Mouse (Mus musculus) C2C12 (cell line): ENCODE data around the gene Plk5. TPM values are rescaled to one million over a fixed set of nuclear protein-coding genes. Genes with fewer than 3 reads are reported as not detected.

Experiments
- H3K27me3 ChIP-seq: one replicate; pipeline ENCODE4 v1.6.1; 2011; ENCODE audit not compliant: control insufficient read depth, insufficient read depth, insufficient read length
- H3K36me3 ChIP-seq: one replicate; pipeline ENCODE4 v1.6.1; 2011; ENCODE audit not compliant: control insufficient read depth, insufficient read depth
- H3K4me3 ChIP-seq: one replicate; pipeline ENCODE4 v1.5.1; 2011; ENCODE audit warnings: mild to moderate bottlenecking, control low read depth; ENCODE audit not compliant: poor library complexity, insufficient read depth, severe bottlenecking
- H3K79me2 ChIP-seq: one replicate; pipeline ENCODE4 v1.6.1; 2011; ENCODE audit not compliant: control insufficient read depth, insufficient read depth
- H3K79me3 ChIP-seq: one replicate; pipeline ENCODE4 v1.6.1; 2011; ENCODE audit warnings: low read depth, control low read depth
- H3ac ChIP-seq: one replicate; pipeline ENCODE3; 2011; ENCODE audit warnings: low read depth; ENCODE audit not compliant: control insufficient read depth, insufficient read length
- CEBPB ChIP-seq: IDR thresholded peaks from one replicate; pipeline ENCODE4 v1.6.1; 2011; ENCODE audit warnings: low read depth, mild to moderate bottlenecking, control low read depth, moderate library complexity
- CTCF ChIP-seq: IDR thresholded peaks from one replicate; pipeline ENCODE4 v1.5.1; 2011; ENCODE audit not compliant: control insufficient read depth, insufficient read depth, insufficient read length
- FOSL1 ChIP-seq: IDR thresholded peaks from one replicate; pipeline ENCODE4 v1.8.0; 2011; ENCODE audit warnings: mild to moderate bottlenecking, low read length; ENCODE audit not compliant: poor library complexity, insufficient read depth, severe bottlenecking
- MAX ChIP-seq: IDR thresholded peaks from one replicate; pipeline ENCODE4 v1.6.1; 2011; ENCODE audit warnings: mild to moderate bottlenecking, control low read depth
- MYOD1 ChIP-seq: IDR thresholded peaks from one replicate; pipeline ENCODE4 v1.6.1; 2011; ENCODE audit warnings: low read depth; ENCODE audit not compliant: control insufficient read depth, insufficient read length
- MYOG ChIP-seq: IDR thresholded peaks from one replicate; pipeline ENCODE4 v1.6.1; 2011; ENCODE audit not compliant: control insufficient read depth, insufficient read length; ENCODE audit errors: extremely low read depth
- USF1 ChIP-seq: IDR thresholded peaks from one replicate; pipeline ENCODE4 v1.6.1; 2011; ENCODE audit warnings: low read depth, mild to moderate bottlenecking, control low read depth, moderate library complexity
- polyA plus RNA-seq: library from polyadenylated mRNA; unstranded; fragments of >200 nt; fragmentation: generic; extraction: Trizol; gene quantifications from one replicate; pipeline ENCODE4 v1.2.1, GENCODE M21; 2012; ENCODE audit warnings: missing spikeins

The Plk5 gene
- polyA plus RNA-seq, 1 experiment = not detected

DNA sequence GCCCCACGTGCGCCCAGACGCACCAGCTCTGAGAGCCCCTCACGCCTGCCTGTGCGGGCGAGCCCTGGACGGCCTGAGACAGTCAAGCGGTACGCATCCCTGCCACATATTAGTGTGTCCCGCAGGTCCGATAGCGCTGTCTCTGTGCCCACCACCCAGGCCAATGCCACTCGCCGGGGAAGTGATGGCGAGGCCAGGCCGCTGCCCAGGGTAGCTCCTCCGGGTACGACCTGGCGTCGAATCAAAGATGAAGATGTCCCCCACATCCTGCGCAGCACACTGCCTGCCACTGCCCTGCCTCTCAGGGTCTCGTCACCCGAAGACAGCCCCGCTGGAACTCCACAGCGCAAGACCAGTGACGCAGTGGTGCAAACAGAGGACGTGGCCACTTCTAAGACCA, 40.9 kb upstream of the Plk5 start:
- Histone ChIP-seq H3K79me2 (peaks cover 23% of the 10 kb centered on the region), H3K4me3 (no peak overlapping the region), H3ac (no peak overlapping the region), H3K79me3 (peaks cover 13% of the 10 kb centered on the region), H3K27me3 (peaks cover 15% of the 10 kb centered on the region), H3K36me3 (peaks cover 6% of the 10 kb centered on the region)
- TF ChIP-seq FOSL1 (no peak), USF1 (no peak), MYOD1 (no peak), MAX (no peak), CEBPB (no peak), MYOG (no peak), CTCF (no peak)

GRCm38 (mm10) chr10:80316359-80316781, 39.9 kb upstream of the Plk5 start:
- Histone ChIP-seq H3K36me3 (peaks cover 6% of the 10 kb centered on the region), H3ac (no peak overlapping the region), H3K79me2 (peaks cover 25% of the 10 kb centered on the region), H3K79me3 (peaks cover 13% of the 10 kb centered on the region), H3K27me3 (peaks cover 8% of the 10 kb centered on the region), H3K4me3 (no peak overlapping the region)
- TF ChIP-seq FOSL1 (no peak), USF1 (no peak), MAX (no peak), MYOD1 (no peak), MYOG (no peak), CEBPB (no peak), CTCF (no peak)

- Histone ChIP-seq H3K27me3 (peaks cover 2% of the 10 kb centered on the region), H3K36me3 (peaks cover 6% of the 10 kb centered on the region)
Observed at GRCm38 (mm10) chr10:80317011-80317410, 39.2 kb upstream of the Plk5 start.

GRCm38 (mm10) chr10:80320340-80320760, 35.9 kb upstream of the Plk5 start, which contains the start of gene 2310011J03Rik:
TSS of gene 2310011J03Rik (minus strand) at chr10:80320537.
- H3K4me3 ChIP-seq = peak within 1 kb of the TSS; percentile 86
- no peaks in the 10 kb centered on the region for H3K27me3 ChIP-seq
- H3K79me2 ChIP-seq = peaks cover 44% of the 10 kb centered on the region
- H3K79me3 ChIP-seq = peaks cover 20% of the 10 kb centered on the region
- TF ChIP-seq USF1 (no peak), CEBPB (no peak), FOSL1 (no peak), CTCF (no peak), MAX (no peak), MYOG (no peak), MYOD1 (no peak)
- peak within 1 kb of the TSS; percentile 82 for H3ac ChIP-seq
- peaks cover 6% of the 10 kb centered on the region for H3K36me3 ChIP-seq

More at GRCm38 (mm10) chr10:80317011-80317410, 39.2 kb upstream of the Plk5 start:
- TF ChIP-seq CEBPB (no peak), CTCF (no peak), FOSL1 (no peak), MYOD1 (no peak), USF1 (no peak), MYOG (no peak), MAX (no peak)
- Histone ChIP-seq H3K4me3 (no peak overlapping the region), H3K79me3 (peaks cover 13% of the 10 kb centered on the region), H3ac (no peak overlapping the region), H3K79me2 (peaks cover 32% of the 10 kb centered on the region)

DNA sequence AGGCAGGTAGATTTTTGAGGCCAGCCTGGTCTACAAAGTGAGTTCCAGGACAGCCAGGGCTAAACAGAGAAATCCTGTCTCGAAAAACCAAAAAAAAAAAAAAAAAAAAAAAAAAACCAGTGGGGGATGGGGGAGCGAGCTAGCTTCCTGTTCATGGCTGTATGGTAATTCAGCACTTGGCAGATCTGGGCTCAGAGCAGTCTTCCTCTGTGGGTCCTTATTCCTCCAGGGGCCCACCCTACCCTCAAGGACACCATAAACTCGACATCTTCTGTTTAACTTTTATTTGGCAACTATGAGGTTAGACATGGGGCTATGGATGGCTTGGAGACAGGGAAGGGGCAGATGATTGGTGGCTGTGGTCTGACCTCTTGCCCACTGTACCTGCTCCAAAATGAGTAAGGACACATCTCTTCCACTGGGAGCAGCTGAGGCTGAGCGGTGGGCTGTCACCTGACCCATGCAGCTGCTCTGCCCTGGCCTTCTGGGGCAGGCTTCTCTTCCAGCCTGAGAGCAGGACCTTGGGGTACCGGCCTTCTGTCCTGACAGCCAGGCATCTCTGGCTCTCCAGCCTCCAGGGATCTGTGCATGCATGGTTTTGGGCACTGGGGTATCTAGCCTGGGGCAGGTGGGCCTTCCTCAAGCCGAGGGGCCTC, 35.1 kb upstream of the Plk5 start:
- Histone ChIP-seq H3ac (peak overlapping the region; percentile 39), H3K79me2 (peaks cover 44% of the 10 kb centered on the region), H3K79me3 (peaks cover 20% of the 10 kb centered on the region), H3K36me3 (peaks cover 6% of the 10 kb centered on the region), H3K27me3 (no peaks in the 10 kb centered on the region), H3K4me3 (no peak overlapping the region)
- no peak for TF ChIP-seq CEBPB
